Mouse (Mus musculus): ENCODE results near the gene Fgf4.
A peak's percentile ranks its signal among the peaks of the same experiment; 100 is the strongest.

Fgf4 gene

GRCm38 (mm10) chr7:144847067-144847466, at the start of gene Fgf4:
TSS of gene Fgf4 (plus strand) at chr7:144847367.
- DNase-seq (ENCODE audit: inconsistent age in 2 of 2, low spot score in 1 of 2): no peak

- DNase-seq (ENCODE audit: inconsistent age in 2 of 2, low spot score in 1 of 2): peak in 1 of 2 experiments; percentile 70
These were observed 48.7 kb upstream of the Fgf4 start for GRCm38 (mm10) chr7:144798471-144798870.

GRCm38 (mm10) chr7:144807036-144807435, 40.1 kb upstream of the Fgf4 start:
- no peak for DNase-seq (ENCODE audit: inconsistent age in 2 of 2, low spot score in 1 of 2)

GRCm38 (mm10) chr7:144807976-144808577, 39.1 kb upstream of the Fgf4 start:
- no peak for DNase-seq (ENCODE audit: inconsistent age in 2 of 2, low spot score in 1 of 2)

- DNase-seq (ENCODE audit: inconsistent age in 2 of 2, low spot score in 1 of 2): no peak
These were observed 35.6 kb upstream of the Fgf4 start for GRCm38 (mm10) chr7:144811521-144811920.

- no peak for DNase-seq (ENCODE audit: inconsistent age in 2 of 2, low spot score in 1 of 2)
These were observed 25.3 kb upstream of the Fgf4 start for GRCm38 (mm10) chr7:144821901-144822300.

- peak; percentile 17 to 46 for DNase-seq (ENCODE audit: inconsistent age in 2 of 2, low spot score in 1 of 2)
These were observed 23.2 kb upstream of the Fgf4 start for GRCm38 (mm10) chr7:144823988-144824387.

GRCm38 (mm10) chr7:144828369-144828768, 18.8 kb upstream of the Fgf4 start:
- DNase-seq (ENCODE audit: inconsistent age in 2 of 2, low spot score in 1 of 2): no peak

- DNase-seq (ENCODE audit: inconsistent age in 2 of 2, low spot score in 1 of 2): no peak
These were observed 9.2 kb upstream of the Fgf4 start, which contains the start of gene Fgf3 for GRCm38 (mm10) chr7:144837891-144838488. TSS of gene Fgf3 (plus strand) at chr7:144838083.

- DNase-seq (ENCODE audit: inconsistent age in 2 of 2, low spot score in 1 of 2): peak in 1 of 2 experiments; percentile 46
These were observed 8.4 kb upstream of the Fgf4 start for GRCm38 (mm10) chr7:144838522-144839503.

- peak; percentile 42 to 76 for DNase-seq (ENCODE audit: inconsistent age in 2 of 2, low spot score in 1 of 2)
These were observed 1.0 kb upstream of the Fgf4 start for GRCm38 (mm10) chr7:144846158-144846557.

GRCm38 (mm10) chr7:144851321-144851720, 4.2 kb downstream of the Fgf4 start:
- DNase-seq (ENCODE audit: inconsistent age in 2 of 2, low spot score in 1 of 2): no peak

GRCm38 (mm10) chr7:144854966-144855365, 7.8 kb downstream of the Fgf4 start:
- no peak for DNase-seq (ENCODE audit: inconsistent age in 2 of 2, low spot score in 1 of 2)

- DNase-seq (ENCODE audit: inconsistent age in 2 of 2, low spot score in 1 of 2): no peak
These were observed 10.0 kb downstream of the Fgf4 start for GRCm38 (mm10) chr7:144857158-144857557.

- no peak for DNase-seq (ENCODE audit: inconsistent age in 2 of 2, low spot score in 1 of 2)
These were observed 10.7 kb downstream of the Fgf4 start for GRCm38 (mm10) chr7:144857826-144858342.

GRCm38 (mm10) chr7:144858702-144859101, 11.5 kb downstream of the Fgf4 start:
- DNase-seq (ENCODE audit: inconsistent age in 2 of 2, low spot score in 1 of 2): no peak

- no peak for DNase-seq (ENCODE audit: inconsistent age in 2 of 2, low spot score in 1 of 2)
These were observed 14.0 kb downstream of the Fgf4 start for GRCm38 (mm10) chr7:144861056-144861768.

GRCm38 (mm10) chr7:144861769-144862070, 14.6 kb downstream of the Fgf4 start:
- no peak for DNase-seq (ENCODE audit: inconsistent age in 2 of 2, low spot score in 1 of 2)

- DNase-seq (ENCODE audit: inconsistent age in 2 of 2, low spot score in 1 of 2): no peak
These were observed 15.0 kb downstream of the Fgf4 start for GRCm38 (mm10) chr7:144862126-144862525.

- DNase-seq (ENCODE audit: inconsistent age in 2 of 2, low spot score in 1 of 2): no peak
These were observed 15.5 kb downstream of the Fgf4 start for GRCm38 (mm10) chr7:144862712-144863111.

- DNase-seq (ENCODE audit: inconsistent age in 2 of 2, low spot score in 1 of 2): no peak
These were observed 16.0 kb downstream of the Fgf4 start for GRCm38 (mm10) chr7:144863196-144863595.
